Mouse (Mus musculus) left cerebral cortex, postnatal 14 days (tissue): ENCODE measurements around the gene Mrm3. TPM values are rescaled to one million over a fixed set of nuclear protein-coding genes. Genes with fewer than 3 reads are reported as not detected.
"Not testable (repeated sequence)": the region's sequence is repeated elsewhere in the genome, so short reads cannot be mapped to it uniquely, and the experiment has no call there.

Experiments used
- DNase-seq, 2 experiments: peaks; one replicate each; pipeline ENCODE4 v3.0.0; 2021 to 2022; ENCODE audit warnings: low spot score in 2 of 2, mixed read lengths in 1 of 2
- intact Hi-C: fragments of 180-260 bp; cut with DNase I; formaldehyde crosslinking; loops from one replicate; pipeline ENCODE4 v1.15.1; 2025
- long read RNA-seq, 2 experiments: library from polyadenylated mRNA; stranded (forward); transcript quantifications; one replicate each; pipeline ENCODE4 v2.0.0; 2021
- total RNA-seq, 2 experiments: library from RNA; stranded (reverse); gene quantifications; 2 replicates each; pipeline ENCODE4 v1.2.3; 2021

Gene Mrm3
- total RNA-seq = 10 to 100 TPM; 15.0 to 15.1 TPM
- long read RNA-seq, experiment 1, transcript Mrm3-201 (4 exons, 1,510 nt) = major isoform, 21 of 28 reads
- long read RNA-seq, experiment 1, partial matches to known transcripts = 1 of 28 reads
- long read RNA-seq, experiment 1, other reads (novel, unspliced or antisense) = 5 of 28 reads
- long read RNA-seq, experiment 2, transcript Mrm3-201 (4 exons, 1,510 nt) = major isoform, 10 of 15 reads
- long read RNA-seq, experiment 2, partial matches to known transcripts = 2 of 15 reads
- long read RNA-seq, experiment 2, other reads (novel, unspliced or antisense) = 3 of 15 reads

DNA sequence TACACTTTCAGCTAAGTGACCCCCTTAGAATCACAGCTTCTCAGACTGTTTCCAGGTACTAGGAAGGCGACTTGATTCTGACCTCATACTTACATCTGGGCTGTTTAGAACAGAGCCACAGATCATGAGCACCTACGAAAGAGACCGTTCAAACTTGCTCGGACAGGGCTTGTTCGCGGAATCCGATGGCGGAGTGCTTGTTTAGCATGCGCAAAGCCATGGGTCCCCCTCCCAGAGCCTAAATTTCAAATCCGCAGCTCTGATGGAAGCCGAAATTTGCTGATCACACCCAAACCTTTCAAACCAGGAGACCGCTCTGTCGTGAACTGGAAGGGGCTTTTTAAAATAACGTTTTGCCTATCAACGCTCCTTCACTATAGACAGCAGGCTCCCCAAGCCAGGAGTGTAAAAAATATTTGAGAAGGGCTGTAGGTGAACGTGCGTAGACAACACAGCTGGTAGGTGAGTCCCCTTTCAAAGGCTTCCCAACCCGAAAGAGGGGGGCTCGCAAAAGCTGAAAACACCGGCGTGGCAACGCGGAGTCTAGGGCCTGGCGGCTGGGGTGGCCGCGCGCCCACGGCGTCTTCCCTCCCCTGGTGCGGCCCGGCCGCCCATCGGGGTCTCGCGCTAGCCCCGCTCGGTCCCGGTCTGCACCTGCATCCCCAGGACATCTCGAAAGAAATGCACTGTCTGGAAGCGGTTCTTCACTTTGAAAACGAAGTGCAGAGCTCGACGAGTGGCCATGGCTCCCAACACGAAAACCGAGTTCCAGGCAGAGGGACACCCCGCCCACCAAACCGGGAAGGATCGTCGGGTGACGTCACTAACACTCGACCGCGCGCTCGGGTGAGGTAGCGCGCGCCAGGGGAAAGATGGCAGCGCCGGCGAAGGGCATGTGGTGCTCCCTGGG lies at the start of gene Mrm3, which contains the start of gene Glod4:
TSS of gene Mrm3 (plus strand) at position 815 of the 910 bp plus-strand sequence.
TSS of gene Glod4 (minus strand) at position 825 of the 910 bp plus-strand sequence.
- peak; percentile 90 to 93 for DNase-seq
- intact Hi-C loops = no loop called here

DNA sequence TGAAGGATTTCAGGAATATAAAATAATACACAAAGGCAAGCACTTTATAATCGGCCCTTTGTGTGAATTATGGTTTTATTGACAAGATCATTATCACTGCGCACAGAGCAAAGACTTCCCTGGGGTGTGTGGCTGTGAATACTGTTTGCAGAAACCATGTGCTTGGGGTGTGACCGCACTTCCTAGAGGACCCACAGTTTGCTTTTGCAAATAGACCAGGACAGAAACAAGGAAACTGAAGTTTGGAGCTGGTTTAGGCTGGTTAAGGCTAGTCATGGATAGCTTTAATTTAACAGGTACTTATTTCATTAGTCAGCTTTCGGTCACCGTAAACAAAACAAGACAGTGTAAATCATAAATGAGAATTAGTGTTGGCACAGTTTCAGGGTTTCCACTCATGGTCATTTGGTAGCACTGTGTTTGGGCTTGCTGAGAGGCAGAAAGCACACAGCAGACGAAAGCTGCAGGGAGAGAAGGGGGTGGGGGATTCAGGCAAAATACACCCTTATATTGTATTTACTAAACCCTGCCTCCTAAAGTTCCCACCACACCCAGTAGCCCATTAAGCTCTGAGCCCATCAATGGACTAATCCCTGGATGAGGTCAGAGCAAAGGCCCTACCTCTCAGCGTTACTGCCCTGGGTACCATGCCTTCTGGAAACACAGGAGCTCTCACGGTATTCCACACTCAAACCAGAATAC lies 47.1 kb upstream of the Mrm3 start:
- no peak for DNase-seq
- intact Hi-C loops = no loop called here

DNA sequence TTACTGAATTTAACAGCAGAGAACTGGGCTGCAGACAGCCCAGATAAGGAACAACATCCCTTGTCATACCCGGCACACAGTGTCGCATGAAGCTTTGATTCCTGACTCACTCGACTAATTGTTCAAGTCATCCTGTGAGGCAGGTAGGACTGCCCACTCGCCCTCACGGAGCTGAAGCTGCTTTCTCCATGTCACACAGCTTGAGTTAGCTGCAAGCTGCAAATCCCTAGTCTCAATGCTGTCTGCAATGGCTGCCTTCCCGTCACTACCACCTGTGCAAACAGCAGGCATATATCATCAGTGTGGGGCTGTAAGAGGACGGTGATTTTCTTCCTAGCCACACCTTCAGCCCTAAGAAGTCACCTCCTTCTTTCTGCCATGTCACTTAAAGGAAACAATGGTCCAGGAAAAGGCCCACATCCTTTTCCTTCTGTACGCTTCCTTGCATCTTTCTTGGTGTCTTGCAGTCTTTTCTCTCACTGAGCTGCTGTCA lies 46.5 kb upstream of the Mrm3 start:
- intact Hi-C loops = no loop called here
- no peak for DNase-seq

DNA sequence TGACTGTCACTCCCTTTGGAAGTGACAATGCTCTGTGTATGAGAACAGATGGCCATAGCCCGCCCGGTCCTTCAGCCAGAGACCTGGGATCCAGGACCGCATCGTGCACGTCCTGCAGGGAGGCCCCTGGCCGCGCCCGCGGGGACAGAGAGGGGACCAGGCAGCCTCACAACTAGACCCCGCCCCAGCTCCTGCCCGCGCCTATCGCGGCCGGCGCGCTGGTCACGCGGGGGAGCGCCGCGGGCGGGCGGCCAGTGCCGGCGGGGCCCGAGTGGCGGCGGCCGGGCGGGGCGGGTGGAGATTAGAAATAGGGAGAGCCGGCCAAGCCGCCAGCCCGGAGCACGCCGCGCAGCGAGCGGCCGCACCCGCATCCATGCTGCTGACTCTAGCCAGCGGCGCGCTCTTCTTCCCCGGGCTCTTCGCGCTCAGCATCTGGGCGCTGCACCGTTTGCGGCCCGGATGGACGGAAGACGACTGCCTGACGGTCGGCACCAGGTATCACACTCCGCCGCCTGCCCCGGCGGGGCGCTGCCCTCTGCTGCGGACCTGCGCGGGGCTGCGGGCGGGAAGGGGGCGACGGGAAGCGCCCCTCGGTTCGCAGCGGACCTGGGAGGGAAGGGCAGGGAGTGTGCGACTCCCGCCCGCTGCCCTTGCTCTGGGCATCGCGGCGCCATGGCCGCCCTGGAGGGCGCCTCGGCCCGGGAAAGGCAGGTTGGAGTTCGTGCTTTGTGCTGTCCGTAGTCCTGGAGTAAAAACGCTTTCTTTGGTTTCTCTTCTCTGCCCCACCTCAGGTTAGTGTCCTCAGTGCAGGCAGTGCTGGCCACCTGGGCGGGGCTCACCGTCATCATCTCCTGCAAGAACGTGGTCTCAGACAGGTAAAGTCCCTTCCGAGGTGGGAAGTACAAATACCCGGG lies 41.5 kb upstream of the Mrm3 start:
- intact Hi-C loops = no loop called here

DNA sequence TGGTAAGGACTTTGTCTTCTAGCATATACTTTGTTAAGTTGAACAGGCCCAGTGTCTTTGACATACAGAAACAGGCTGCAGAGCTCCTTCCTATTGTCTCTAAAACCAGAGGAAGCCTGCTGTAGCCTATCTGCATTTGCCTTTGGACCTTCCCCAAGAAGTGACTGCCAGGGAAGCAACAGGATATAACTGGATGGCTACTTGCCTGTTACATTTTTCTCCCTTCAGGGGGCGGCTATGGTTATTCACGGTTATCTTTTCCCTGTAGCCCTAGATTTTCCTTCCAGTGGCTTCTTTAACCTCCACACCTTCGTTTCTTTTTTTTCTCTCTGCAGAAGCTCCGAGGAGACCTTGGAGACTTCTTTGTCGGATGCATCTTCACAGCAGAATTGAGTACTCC lies 36.7 kb upstream of the Mrm3 start:
- intact Hi-C loops = no loop called here
- no peak for DNase-seq

More for the DNA sequence above, 41.5 kb upstream of the Mrm3 start:
- DNase-seq = peak; percentile 73 to 79

DNA sequence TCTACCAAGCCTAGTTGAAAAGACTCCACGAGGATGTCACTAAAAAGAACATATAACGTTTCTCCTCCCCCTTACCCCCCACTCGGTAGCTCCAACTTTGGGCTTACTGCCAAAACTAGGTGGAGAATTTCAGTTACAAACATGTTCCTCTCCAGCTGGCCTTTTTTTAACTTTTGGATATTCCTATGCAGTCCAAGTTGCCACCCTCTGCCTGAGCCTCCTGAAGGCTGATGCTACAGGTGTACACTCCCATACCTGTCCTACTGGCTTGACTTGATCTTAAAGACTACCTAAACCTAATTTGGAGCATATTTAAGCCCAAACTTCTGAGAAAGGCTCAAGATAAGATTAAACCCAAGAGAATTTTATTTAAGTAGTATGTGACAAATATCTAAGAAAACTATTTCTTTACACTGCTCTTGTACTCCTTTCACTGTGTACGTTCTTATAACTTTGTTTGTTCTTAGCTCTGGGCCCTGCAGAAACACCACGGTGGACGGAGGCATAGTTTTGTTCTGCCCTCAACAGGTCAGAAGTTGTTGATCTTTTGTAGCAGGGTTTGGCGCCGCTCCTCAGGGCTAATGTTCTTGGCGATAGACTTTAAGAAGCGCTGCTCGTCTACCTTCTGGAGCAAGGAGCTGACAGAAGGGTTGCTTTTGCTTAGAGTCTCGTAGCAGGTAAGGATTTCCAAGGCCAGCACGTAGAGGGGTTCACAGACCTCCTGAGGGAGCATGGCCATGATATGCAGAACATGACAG lies 33.1 kb upstream of the Mrm3 start:
- DNase-seq = peak in 1 of 2 experiments; percentile 40
- intact Hi-C loops = no loop called here

DNA sequence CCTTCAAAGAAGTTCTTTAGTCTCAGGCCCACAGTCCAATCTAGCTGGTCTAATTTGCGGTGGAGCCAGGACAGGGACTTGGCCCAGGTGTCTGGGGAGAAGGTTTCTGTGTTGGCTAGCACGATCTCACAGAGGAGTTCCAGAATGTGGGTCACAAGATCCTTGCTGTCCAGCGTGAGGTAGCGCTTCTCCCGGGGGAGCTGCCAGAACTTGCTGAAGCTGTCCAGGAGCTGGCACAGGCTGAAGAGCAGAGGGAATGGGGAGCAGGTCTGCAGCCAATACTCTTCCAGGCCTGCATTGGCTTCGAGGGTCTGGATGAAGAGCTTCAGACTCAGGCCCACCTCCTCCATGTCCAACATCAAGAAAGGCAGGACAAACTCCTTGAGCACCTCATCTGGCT lies 31.9 kb upstream of the Mrm3 start:
- intact Hi-C loops, DNase-seq: not testable (repeated sequence)

DNA sequence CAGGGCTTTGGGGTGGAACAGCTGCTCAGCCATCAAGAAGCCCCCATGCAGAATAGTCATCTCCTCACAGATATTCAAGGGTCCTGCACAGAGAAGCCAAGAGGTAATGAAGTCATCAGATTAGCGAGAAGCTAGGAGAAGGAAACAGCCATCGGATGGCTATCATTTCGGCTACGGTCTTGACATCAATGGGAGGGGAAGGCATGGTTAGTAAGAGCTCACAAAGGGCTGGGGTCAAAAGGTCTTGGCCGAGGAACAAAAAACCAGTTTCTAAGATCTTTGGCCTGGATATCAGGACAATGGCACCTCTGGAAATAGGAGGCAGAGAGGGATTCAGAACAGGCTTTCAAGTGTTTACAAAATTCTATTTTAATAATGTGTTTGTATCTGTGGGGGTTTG lies 29.7 kb upstream of the Mrm3 start:
- no peak for DNase-seq
- intact Hi-C loops = no loop called here

DNA sequence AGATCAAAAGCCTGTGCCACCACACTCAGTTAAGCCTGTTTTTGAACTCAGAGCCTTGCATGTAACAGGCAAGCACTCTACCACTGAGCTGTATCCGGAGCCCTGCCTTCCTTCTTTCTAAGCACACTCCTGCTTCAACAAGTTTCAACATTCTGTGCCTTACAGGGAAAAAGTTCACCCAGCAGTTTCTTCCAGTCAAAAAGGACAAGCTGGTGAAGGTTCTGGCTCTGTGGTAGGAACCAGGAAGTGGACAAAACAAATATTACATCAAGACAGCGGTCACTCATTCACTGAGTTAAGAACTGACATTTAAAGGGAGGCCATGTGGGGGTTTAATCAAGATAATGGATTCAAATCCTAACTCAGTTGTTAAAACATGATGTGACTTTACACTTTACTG lies 28.5 kb upstream of the Mrm3 start:
- intact Hi-C loops = no loop called here
- DNase-seq = no peak

DNA sequence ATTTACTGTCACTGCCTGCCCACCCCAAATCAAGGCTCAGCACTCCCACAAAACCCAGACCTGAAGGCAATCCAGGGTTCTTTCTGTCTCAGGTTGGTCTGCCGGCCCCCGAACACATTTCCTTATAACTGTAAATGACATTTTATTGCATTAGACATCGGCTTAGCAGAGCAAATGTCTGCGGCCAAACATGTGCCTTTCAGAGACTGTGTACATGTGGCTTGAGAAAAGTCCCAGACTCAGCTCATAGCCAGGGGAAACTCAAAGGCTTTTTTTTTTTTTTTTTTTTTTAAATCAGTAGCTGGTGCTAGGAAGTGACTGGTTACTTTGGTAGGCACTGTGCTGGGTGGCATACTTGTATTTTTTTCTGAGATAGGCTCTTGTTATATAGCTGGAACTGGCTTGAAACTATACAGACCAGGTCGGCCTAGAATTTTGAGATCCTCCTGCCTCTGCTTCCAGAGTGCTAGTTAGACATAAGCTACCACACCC lies 27.4 kb upstream of the Mrm3 start:
- intact Hi-C loops = no loop called here

DNA sequence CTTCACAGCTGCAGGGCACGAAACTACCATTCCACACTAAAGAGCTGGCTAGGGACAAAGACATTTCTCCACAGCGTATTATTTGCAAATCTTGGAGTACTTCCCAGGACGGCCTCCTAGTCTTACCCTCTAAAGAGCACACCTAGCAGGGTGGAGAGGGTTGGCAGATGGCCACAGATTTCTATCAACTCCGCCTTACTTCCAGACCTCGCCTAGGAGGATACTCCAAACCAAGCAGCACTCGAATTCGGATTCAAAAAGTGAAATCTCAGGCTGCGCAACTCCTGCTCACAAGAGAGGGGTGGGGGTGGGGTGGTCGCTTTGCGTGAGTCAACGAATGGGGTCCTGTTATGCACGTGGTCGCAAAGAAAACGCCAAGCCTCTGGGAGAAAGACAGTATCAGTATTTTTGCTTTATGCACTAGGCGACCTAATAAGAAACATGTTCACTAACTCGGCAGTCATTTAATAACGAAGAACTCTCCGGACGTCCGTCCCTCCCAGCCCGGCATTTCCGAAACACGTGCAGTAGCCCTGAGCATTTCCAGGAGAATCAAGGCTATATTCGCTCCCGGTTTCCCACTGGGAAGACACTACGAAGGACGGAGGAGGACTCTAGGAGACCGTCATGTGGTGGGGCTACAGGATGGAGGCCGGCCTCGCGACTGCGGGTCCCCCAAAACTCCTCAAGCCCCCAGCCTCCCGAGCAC lies 26.7 kb upstream of the Mrm3 start:
- intact Hi-C loops = no loop called here
- peak; percentile 31 for DNase-seq

More for the DNA sequence above, 27.4 kb upstream of the Mrm3 start:
- no peak for DNase-seq

DNA sequence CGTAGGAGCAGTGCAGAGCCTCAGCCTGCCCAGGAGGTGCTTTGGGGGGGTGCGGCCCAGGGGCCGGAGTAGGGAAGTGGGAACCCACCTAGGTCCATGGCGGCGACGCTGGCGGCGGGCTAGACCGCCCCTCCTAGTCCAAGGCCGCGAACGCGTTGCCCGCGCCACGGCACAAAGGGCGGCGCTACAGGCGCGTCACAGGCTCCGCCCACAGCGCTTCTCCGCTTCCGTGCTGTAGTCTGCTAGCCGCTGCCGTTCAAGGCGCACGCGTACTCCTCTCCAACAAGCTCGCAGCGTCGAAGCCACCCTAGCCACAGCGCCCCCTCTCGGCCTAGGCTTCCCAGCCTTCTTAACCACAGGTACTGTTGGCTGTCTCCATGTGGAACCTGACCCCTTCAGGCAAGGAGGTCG lies 26.1 kb upstream of the Mrm3 start, which contains the start of the genes Dbil5 and Gemin4:
TSS of gene Dbil5 (plus strand) at position 219 of the 411 bp plus-strand sequence.
TSS of gene Gemin4 (minus strand) at position 275 of the 411 bp plus-strand sequence.
- peak; percentile 97 for DNase-seq
- intact Hi-C loops = no loop called here

DNA sequence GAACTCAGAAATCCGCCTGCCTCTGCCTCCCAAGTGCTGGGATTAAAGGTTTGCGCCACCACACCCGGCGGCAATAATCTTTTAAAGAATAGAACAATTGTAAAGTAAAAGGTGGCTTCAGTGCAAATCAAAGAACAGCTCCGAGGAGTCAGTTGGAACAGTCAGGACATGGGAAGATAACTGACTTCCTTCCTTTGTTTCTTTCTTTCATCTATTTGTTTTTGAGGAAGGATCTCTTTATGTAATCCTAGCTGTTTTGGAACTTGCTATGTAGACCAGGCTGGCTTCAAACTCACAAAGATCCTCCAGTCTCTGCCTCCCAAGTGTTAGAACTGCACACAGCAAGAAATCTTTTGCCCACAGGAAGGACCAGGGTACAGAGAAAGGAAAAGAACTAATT lies 18.9 kb upstream of the Mrm3 start:
- intact Hi-C loops = no loop called here

DNA sequence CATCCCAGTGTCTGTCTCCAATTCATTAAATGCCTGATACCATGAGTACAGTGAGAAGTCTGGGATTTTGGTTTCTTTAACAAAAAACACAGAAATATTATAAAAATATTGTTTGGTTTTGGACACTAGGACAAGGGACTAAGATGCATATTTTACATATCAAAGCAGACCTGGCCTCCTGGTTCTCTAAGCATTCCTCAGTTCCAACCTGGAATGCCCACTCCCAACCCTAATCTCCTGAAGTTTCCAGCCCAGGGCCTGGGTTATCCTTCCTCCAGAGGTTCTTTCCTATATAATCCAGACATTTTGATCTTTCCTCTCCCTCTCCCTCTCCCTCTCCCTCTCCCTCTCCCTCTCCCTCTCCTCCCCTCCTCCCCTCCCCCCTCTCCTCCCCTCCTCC lies 18.5 kb upstream of the Mrm3 start:
- DNase-seq = no peak
- intact Hi-C loops = no loop called here

More for the DNA sequence above, 18.9 kb upstream of the Mrm3 start:
- no peak for DNase-seq

DNA sequence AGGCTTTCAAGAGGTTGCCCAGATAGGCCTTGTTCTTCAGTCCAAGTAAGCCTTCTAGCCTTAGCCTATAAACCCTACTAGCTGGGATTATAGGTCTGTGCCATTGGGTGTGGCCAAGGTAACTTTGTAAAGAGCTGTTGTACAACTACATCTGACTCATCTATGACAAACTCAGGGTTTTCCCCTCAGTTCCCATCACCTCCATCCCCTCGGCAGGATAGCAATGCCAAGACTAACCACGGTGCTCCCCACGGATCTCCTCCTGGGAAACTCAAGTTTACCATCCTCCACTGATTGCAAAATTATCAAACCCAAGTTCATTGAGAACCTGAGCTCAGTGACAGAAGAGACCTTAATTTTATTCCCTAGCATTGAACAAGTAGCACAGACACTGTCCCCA lies 7.4 kb upstream of the Mrm3 start:
- no peak for DNase-seq
- intact Hi-C loops = no loop called here

DNA sequence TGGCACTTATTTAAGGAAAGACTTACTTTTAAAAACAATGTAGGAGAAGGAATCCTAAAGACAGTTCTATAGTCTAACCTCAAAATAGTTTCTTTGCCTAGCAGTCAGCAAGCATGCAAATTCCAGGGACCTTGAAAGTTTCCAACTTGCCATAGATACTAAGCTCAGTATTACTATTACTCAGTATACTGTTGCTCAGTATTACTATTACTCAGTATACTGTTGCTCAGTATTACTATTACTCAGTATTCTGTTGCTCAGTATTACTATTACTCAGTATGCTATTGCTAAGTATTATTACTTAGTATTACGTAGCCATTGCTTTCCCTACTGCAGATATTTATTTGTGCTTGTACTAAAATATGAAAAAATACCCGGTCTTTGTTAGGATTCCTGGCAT lies 3.8 kb upstream of the Mrm3 start:
- intact Hi-C loops = no loop called here
- no peak for DNase-seq
